Mouse (Mus musculus) neural tube, embryonic 14.5 days (tissue): ENCODE measurements around the gene Tcf7l2. TPM values are rescaled to one million over a fixed set of nuclear protein-coding genes. Genes with fewer than 3 reads are reported as not detected.

Source experiments
- ATAC-seq: fragments of 200-750 bp; cut with Nextera tagmentation; 2 replicates; pipeline ENCODE4 v1.8.0; 2017; ENCODE audit warnings: low read depth, mild to moderate bottlenecking, moderate TSS enrichment, moderate library complexity
- H3K27ac ChIP-seq: fragments of 300-500 bp; sonication (generic); 2 replicates; pipeline ENCODE4 v1.5.1; 2014; ENCODE audit warnings: low read depth, mild to moderate bottlenecking, control low read depth, low read length, moderate library complexity, mixed read lengths
- H3K27me3 ChIP-seq: fragments of 300-500 bp; sonication (generic); 2 replicates; pipeline ENCODE4 v1.6.1; 2014; ENCODE audit warnings: low read length; ENCODE audit not compliant: control insufficient read depth, insufficient read depth
- H3K36me3 ChIP-seq: fragments of 300-500 bp; sonication (generic); 2 replicates; pipeline ENCODE4 v1.6.1; 2014; ENCODE audit warnings: low read length, mixed read lengths; ENCODE audit not compliant: control insufficient read depth, insufficient read depth
- H3K4me1 ChIP-seq: fragments of 300-500 bp; sonication (generic); 2 replicates; pipeline ENCODE4 v1.6.1; 2014; ENCODE audit warnings: low read length; ENCODE audit not compliant: control insufficient read depth, insufficient read depth
- H3K4me2 ChIP-seq: fragments of 300-500 bp; sonication (generic); 2 replicates; pipeline ENCODE4 v1.6.1; 2014; ENCODE audit warnings: mild to moderate bottlenecking, low read depth, low read length, control low read depth
- H3K4me3 ChIP-seq: fragments of 300-500 bp; sonication (generic); 2 replicates; pipeline ENCODE4 v1.5.1; 2014; ENCODE audit warnings: low read depth, low read length, control low read depth, mixed read lengths
- H3K9ac ChIP-seq: fragments of 300-500 bp; sonication (generic); replicated peaks from 2 replicates; pipeline ENCODE4 v1.6.1; 2014; ENCODE audit warnings: low read depth, mild to moderate bottlenecking, control low read depth, low read length, mixed read lengths
- H3K9me3 ChIP-seq: fragments of 300-500 bp; sonication (generic); 2 replicates; pipeline ENCODE4 v1.6.1; 2016; ENCODE audit warnings: low read length; ENCODE audit not compliant: control insufficient read depth
- WGBS: fragments of 180-500 bp; shearing (Covaris S2); extraction: QIAGEN DNeasy Blood & Tissue Kit; methylation state at CpG from one replicate; pipeline ENCODE4 v1.1.7; 2014; 5-methylcytosine and 5-hydroxymethylcytosine counted together
- polyA plus RNA-seq: library from polyadenylated mRNA; unstranded; fragments of >200 nt; fragmentation: Nextera tagmentation; extraction: Ambion mirVana; gene quantifications from 2 replicates; pipeline ENCODE4 v1.2.1, GENCODE M21; 2014

The Tcf7l2 gene
- polyA plus RNA-seq, 1 experiment from 2014 or later: 15.5 TPM

- H3K9ac ChIP-seq: no peak overlapping the region
- WGBS: 16% methylated on average over 3 of the region's 3 CpGs
- no peak for ATAC-seq
- H3K9me3 ChIP-seq: no peaks in the 10 kb centered on the region
- no peak overlapping the region for H3K4me3 ChIP-seq
- H3K36me3 ChIP-seq: no peaks in the 10 kb centered on the region
- no peak overlapping the region for H3K4me2 ChIP-seq
- H3K27me3 ChIP-seq: no peaks in the 10 kb centered on the region
- no peak overlapping the region for H3K27ac ChIP-seq
- no peaks in the 10 kb centered on the region for H3K4me1 ChIP-seq
Observed at GRCm38 (mm10) chr19:55789838-55790237, 48.2 kb downstream of the Tcf7l2 start.

DNA sequence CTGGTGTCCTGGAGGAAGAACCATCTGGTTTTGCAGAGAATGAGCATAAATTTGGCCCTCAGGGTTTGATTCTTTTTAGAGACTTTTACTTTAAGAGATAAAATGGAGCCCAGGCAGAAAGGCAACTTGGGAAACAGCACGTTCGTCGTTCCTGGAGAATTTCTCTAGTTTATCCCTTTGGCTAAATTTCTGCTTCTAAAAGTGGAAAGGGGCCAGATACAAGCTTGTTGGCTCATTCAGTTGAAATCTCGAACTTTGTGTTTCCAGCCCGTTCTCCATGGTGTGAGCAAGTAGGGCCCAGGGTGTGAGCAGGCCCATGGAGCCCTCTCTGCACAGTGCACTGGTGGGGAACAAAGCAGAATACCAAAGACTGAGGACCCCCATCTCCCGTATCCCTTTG is 49.7 kb downstream of the Tcf7l2 start:
- 86% methylated on average over 6 of the region's 6 CpGs for WGBS
- H3K9me3 ChIP-seq: no peaks in the 10 kb centered on the region
- H3K36me3 ChIP-seq: no peaks in the 10 kb centered on the region
- no peaks in the 10 kb centered on the region for H3K27me3 ChIP-seq
- H3K9ac ChIP-seq: no peak overlapping the region
- H3K4me2 ChIP-seq: no peak overlapping the region
- ATAC-seq: no peak
- no peak overlapping the region for H3K27ac ChIP-seq
- no peaks in the 10 kb centered on the region for H3K4me1 ChIP-seq
- H3K4me3 ChIP-seq: no peak overlapping the region

DNA sequence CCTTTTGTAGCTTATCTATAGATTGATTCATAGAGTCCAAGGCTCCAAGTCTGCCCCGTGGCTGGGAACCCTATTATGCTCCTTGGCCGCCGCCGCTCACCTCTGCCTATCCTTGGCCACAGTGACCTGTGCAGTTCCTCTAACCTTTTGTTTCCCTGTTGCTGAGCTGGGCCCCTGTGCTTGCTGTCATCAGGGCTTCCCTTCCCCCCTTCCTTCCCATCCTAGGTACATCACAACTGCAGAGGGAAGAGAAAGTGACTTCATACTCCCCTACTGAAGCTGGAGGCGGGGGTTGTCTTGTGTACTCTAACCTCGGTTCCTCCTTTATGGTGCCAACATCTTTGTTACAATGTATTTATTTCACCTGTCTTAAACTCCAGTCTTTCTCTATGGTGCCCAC is 50.3 kb downstream of the Tcf7l2 start:
- Histone ChIP-seq H3K27me3 (no peaks in the 10 kb centered on the region), H3K9ac (no peak overlapping the region), H3K4me3 (no peak overlapping the region), H3K27ac (no peak overlapping the region), H3K9me3 (no peaks in the 10 kb centered on the region), H3K36me3 (no peaks in the 10 kb centered on the region), H3K4me2 (no peak overlapping the region), H3K4me1 (no peaks in the 10 kb centered on the region)
- WGBS: 86% methylated on average over 6 of the region's 6 CpGs
- ATAC-seq: no peak

- Histone ChIP-seq H3K4me2 (no peak overlapping the region), H3K9ac (no peak overlapping the region), H3K4me3 (no peak overlapping the region), H3K9me3 (no peaks in the 10 kb centered on the region), H3K36me3 (no peaks in the 10 kb centered on the region), H3K27me3 (no peaks in the 10 kb centered on the region), H3K27ac (no peak overlapping the region), H3K4me1 (no peaks in the 10 kb centered on the region)
- no peak for ATAC-seq
- 47% methylated on average over 5 of the region's 5 CpGs for WGBS
Observed at GRCm38 (mm10) chr19:55792571-55792970, 51.0 kb downstream of the Tcf7l2 start.

DNA sequence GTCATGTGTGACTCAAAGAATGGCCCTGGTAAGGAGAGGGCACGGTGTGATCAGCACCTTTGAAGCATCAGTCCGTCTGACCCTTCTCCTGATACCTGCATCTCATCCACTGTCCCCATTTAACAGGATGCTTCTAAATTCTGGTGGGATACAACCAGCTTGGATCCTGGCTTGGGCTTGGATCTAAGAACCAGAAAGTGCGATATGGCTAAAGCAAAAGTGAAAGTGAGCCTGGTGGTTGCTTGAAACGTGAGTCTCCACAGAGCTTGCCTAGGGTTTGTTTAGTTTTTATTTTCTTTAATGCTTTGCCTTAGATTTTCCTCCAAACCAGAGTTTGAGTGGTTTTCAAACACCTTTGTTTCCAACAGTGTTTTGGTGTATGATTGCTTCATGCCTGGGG is 51.4 kb downstream of the Tcf7l2 start:
- Histone ChIP-seq H3K27me3 (no peaks in the 10 kb centered on the region), H3K9ac (no peak overlapping the region), H3K27ac (no peak overlapping the region), H3K36me3 (no peaks in the 10 kb centered on the region), H3K9me3 (no peaks in the 10 kb centered on the region), H3K4me3 (no peak overlapping the region), H3K4me2 (no peak overlapping the region), H3K4me1 (no peaks in the 10 kb centered on the region)
- 83% methylated on average over 4 of the region's 4 CpGs for WGBS
- no peak for ATAC-seq

DNA sequence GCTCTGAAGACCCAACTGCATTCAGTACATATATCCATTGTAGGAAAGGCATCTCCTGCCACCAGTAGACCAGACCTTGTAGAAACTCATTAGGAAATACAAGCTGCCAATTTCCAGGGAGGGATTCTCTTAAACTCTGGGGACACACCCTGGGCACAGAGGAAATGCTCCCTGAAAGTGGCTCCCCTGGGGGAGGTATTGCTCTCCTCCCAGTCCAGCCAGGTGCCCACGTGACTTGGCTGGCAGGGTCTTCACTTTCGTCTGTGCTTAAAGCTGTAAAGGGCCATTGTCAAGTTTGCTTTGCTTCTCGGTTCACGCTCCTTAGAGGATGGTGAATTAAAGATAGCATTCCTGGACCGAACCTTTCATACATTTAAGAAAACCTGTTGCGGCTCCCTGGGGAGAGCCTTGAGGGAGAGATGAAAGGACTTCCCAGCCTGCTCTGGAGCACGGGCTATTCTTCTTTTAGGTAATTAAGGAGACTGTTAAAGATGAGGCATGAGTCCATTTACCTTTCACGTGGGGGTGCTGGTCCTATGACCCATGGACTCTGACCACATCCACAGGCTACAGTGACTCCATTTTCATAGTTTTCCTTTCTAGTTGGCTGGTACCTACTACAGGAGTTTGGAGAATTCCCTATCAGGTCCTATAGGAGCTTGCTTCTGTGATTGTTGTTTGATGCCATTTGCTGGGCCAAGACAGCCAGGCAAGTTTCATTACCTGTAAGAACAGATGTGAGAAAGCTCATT is 52.8 kb downstream of the Tcf7l2 start:
- WGBS: 38% methylated on average over 8 of the region's 8 CpGs

GRCm38 (mm10) chr19:55794946-55795340 is 53.3 kb downstream of the Tcf7l2 start:
- no peak overlapping the region for H3K4me3 ChIP-seq
- no peaks in the 10 kb centered on the region for H3K27me3 ChIP-seq
- H3K9me3 ChIP-seq: no peaks in the 10 kb centered on the region
- WGBS: 99% methylated on average over 5 of the region's 5 CpGs
- no peak overlapping the region for H3K4me2 ChIP-seq
- H3K4me1 ChIP-seq: no peaks in the 10 kb centered on the region
- ATAC-seq: no peak
- no peaks in the 10 kb centered on the region for H3K36me3 ChIP-seq
- H3K9ac ChIP-seq: no peak overlapping the region
- H3K27ac ChIP-seq: no peak overlapping the region

More for the DNA sequence above, 52.8 kb downstream of the Tcf7l2 start:
- Histone ChIP-seq H3K4me2 (no peak overlapping the region), H3K4me1 (no peaks in the 10 kb centered on the region), H3K36me3 (no peaks in the 10 kb centered on the region), H3K4me3 (no peak overlapping the region), H3K9ac (no peak overlapping the region), H3K27ac (no peak overlapping the region), H3K9me3 (no peaks in the 10 kb centered on the region), H3K27me3 (no peaks in the 10 kb centered on the region)
- ATAC-seq: no peak

GRCm38 (mm10) chr19:55795349-55795748 is 53.7 kb downstream of the Tcf7l2 start:
- Histone ChIP-seq H3K9ac (no peak overlapping the region), H3K4me2 (no peak overlapping the region), H3K27me3 (no peaks in the 10 kb centered on the region), H3K4me3 (no peak overlapping the region), H3K36me3 (no peaks in the 10 kb centered on the region), H3K4me1 (no peaks in the 10 kb centered on the region), H3K9me3 (no peaks in the 10 kb centered on the region), H3K27ac (no peak overlapping the region)
- WGBS: 74% methylated on average over 7 of the region's 7 CpGs
- ATAC-seq: no peak

- Histone ChIP-seq H3K36me3 (no peaks in the 10 kb centered on the region), H3K9me3 (no peaks in the 10 kb centered on the region), H3K27me3 (no peaks in the 10 kb centered on the region), H3K4me2 (no peak overlapping the region), H3K27ac (no peak overlapping the region), H3K9ac (no peak overlapping the region), H3K4me3 (no peak overlapping the region), H3K4me1 (no peaks in the 10 kb centered on the region)
- 83% methylated on average over 3 of the region's 3 CpGs for WGBS
- ATAC-seq: no peak
Observed at GRCm38 (mm10) chr19:55797834-55798233, 56.2 kb downstream of the Tcf7l2 start.
